Mouse (Mus musculus): ENCODE data around the gene Pla2g15. TPM values are rescaled to one million over a fixed set of nuclear protein-coding genes. Genes with fewer than 3 reads are reported as not detected.
"Not testable (repeated sequence)": the region's sequence is repeated elsewhere in the genome, so short reads cannot be mapped to it uniquely, and the experiment has no call there.

Gene Pla2g15
- total and polyA plus RNA-seq, 3 experiments, result 21.9 to 38.8 (median 21.9) TPM

GRCm38 (mm10) chr8:106169017-106169933, 19.1 kb downstream of the Pla2g15 start:
- peak; percentile 71 for DNase-seq

- no peak for DNase-seq
Observed at GRCm38 (mm10) chr8:106169934-106170480, 19.8 kb downstream of the Pla2g15 start.

- DNase-seq, result no peak
Observed at GRCm38 (mm10) chr8:106173566-106173965, 23.4 kb downstream of the Pla2g15 start.

GRCm38 (mm10) chr8:106176891-106177290, 26.7 kb downstream of the Pla2g15 start:
- DNase-seq, result no peak

GRCm38 (mm10) chr8:106177594-106177993, 27.4 kb downstream of the Pla2g15 start:
- no peak for DNase-seq

GRCm38 (mm10) chr8:106178428-106178827, 28.2 kb downstream of the Pla2g15 start:
- no peak for DNase-seq

- peak; percentile 50 for DNase-seq
Observed at GRCm38 (mm10) chr8:106185628-106186270, 35.5 kb downstream of the Pla2g15 start.

- no peak for DNase-seq
Observed at GRCm38 (mm10) chr8:106186394-106186793, 36.2 kb downstream of the Pla2g15 start.

- DNase-seq, result no peak
Observed at GRCm38 (mm10) chr8:106189162-106189561, 39.0 kb downstream of the Pla2g15 start.

GRCm38 (mm10) chr8:106191639-106192038, 41.4 kb downstream of the Pla2g15 start:
- DNase-seq, result no peak

GRCm38 (mm10) chr8:106193162-106193561, 43.0 kb downstream of the Pla2g15 start:
- DNase-seq, result peak; percentile 32

- no peak for DNase-seq
Observed at GRCm38 (mm10) chr8:106194062-106194461, 43.9 kb downstream of the Pla2g15 start.

- peak; percentile 70 for DNase-seq
Observed at GRCm38 (mm10) chr8:106198741-106199140, 48.5 kb downstream of the Pla2g15 start.

- DNase-seq, result not testable (repeated sequence)
Observed at GRCm38 (mm10) chr8:106199596-106199995, 49.4 kb downstream of the Pla2g15 start.

GRCm38 (mm10) chr8:106210035-106210731, 60.0 kb downstream of the Pla2g15 start:
- DNase-seq, result peak; percentile 22

GRCm38 (mm10) chr8:106210821-106211345, 60.7 kb downstream of the Pla2g15 start, which contains the start of the genes Slc7a6os and Prmt7:
TSS of gene Slc7a6os (minus strand) at chr8:106210935.
TSS of gene Prmt7 (plus strand) at chr8:106210936.
- peak; percentile 97 for DNase-seq

- no peak for DNase-seq
Observed at GRCm38 (mm10) chr8:106211421-106211820, 61.2 kb downstream of the Pla2g15 start.

GRCm38 (mm10) chr8:106213959-106214358, 63.8 kb downstream of the Pla2g15 start:
- DNase-seq, result no peak

All from adrenal gland, adult 2 months (tissue).